Mouse (Mus musculus): ENCODE results near the gene Tbc1d8. TPM values are rescaled to one million over a fixed set of nuclear protein-coding genes. Genes with fewer than 3 reads are reported as not detected.
A peak's percentile ranks its signal among the peaks of the same experiment; 100 is the strongest.

The Tbc1d8 gene
- polyA plus RNA-seq, 1 experiment from 2014 or later, result 10.6 TPM

DNA sequence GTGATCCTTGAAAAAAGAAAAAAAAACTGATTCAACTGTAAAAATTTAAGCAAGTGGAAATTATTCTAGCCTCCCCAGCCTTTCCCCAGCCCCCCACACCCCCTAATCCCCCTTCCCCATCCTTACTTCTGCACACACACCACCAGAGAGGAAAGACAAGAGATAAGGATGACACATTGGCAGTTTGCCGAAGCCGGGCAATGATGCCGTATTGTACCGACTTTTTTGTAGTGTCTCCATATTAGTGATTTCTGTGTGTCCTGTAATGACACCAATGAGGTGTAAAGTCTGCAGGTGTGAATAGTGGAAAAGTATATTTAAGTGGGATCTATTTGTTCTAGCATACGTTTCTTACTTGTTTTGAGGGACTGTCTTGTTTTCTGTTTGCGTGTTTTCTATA, 138.4 kb downstream of the Tbc1d8 start:
- Histone ChIP-seq H3K4me2 (no peak overlapping the region), H3K4me1 (replicated peaks) (no peaks in the 10 kb centered on the region), H3K4me3 (no peak overlapping the region), H3K27me3 (peaks cover 11% of the 10 kb centered on the region; the same call in 1 of the 2 replicates), H3K9me3 (no peaks in the 10 kb centered on the region), H3K27ac (replicated peaks) (no peak overlapping the region), H3K36me3 (no peaks in the 10 kb centered on the region), H3K9ac (no peak overlapping the region)
- ATAC-seq (ENCODE audit: low read depth), result no peak
- 88% methylated on average over 6 of the region's 6 CpGs for WGBS

DNA sequence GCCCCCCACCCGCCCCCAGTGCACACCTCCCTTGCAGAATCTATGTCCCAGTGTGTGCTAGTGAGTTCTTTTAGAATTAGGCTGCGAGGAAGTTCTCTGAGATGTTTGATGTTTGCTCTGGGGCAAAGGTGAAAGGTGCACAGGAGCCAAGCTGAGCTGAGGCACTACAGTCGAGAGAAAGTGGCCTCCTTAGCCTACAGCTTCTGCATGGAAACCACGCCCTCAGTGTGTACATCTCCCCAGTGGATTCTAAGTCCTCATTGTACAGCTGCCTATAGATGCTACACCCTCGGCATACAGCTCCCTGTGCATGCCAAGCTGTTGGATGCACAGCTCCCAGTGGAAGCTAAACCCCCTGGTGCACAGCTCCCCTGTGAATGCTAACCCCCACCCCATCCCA, 139.1 kb downstream of the Tbc1d8 start:
- Histone ChIP-seq H3K27ac (replicated peaks) (no peak overlapping the region), H3K9ac (no peak overlapping the region; the same call in 1 of the 2 replicates), H3K4me3 (no peak overlapping the region), H3K4me2 (no peak overlapping the region), H3K4me1 (replicated peaks) (no peaks in the 10 kb centered on the region), H3K36me3 (no peaks in the 10 kb centered on the region), H3K27me3 (peaks cover 11% of the 10 kb centered on the region; the same call in 1 of the 2 replicates), H3K9me3 (no peaks in the 10 kb centered on the region)
- no peak for ATAC-seq (ENCODE audit: low read depth)
- WGBS, result 59% methylated on average over 5 of the region's 5 CpGs

DNA sequence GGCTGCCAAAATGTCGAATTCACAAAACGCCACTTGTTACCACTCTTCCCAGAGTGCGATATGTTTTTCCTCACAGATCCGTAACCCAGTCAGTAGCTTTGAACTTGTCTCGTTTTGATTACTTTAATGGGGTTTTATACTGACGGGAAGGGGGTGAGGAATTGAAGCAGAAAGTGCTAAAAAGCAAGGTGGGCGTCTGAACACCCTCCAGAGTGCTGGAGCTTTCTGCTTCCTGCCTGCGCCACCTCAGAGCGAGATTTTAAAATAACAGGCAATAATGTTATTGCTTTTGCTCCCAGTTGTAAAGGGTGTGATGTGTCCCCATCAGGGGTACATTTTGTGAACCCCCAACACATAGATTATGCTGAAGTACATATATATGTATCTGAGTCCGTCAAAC, 139.7 kb downstream of the Tbc1d8 start:
- 79% methylated on average over 10 of the region's 10 CpGs for WGBS
- H3K27me3 ChIP-seq, result peaks cover 11% of the 10 kb centered on the region; the same call in 1 of the 2 replicates
- no peak overlapping the region for H3K4me2 ChIP-seq

DNA sequence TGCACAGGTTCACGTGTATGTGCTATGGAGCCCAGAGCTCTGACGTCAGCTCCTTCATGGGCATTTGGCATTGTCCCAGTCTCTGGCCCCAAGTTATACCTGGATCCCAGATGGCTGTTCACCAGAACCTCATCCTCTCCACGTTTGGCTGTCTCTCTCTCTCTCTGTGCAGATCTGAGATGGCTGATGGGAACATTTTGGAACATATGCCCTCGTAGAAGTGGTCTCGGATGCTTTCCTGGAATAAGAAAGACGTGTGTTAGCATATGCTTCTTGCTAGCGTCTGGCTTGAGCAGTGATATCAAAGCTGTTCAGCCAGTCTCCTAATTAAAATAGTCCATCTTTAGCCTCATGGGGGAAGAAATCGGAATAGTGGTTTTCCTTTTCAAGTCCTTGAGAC, 141.8 kb downstream of the Tbc1d8 start:
- Histone ChIP-seq H3K4me3 (no peak overlapping the region), H3K27me3 (peaks cover 11% of the 10 kb centered on the region; the same call in 1 of the 2 replicates), H3K27ac (replicated peaks) (no peak overlapping the region), H3K4me1 (replicated peaks) (no peaks in the 10 kb centered on the region), H3K9me3 (no peaks in the 10 kb centered on the region), H3K4me2 (no peak overlapping the region), H3K36me3 (no peaks in the 10 kb centered on the region), H3K9ac (no peak overlapping the region)
- WGBS, result 81% methylated on average over 8 of the region's 8 CpGs
- ATAC-seq (ENCODE audit: low read depth), result no peak

More for the DNA sequence above, 139.7 kb downstream of the Tbc1d8 start:
- Histone ChIP-seq H3K4me1 (replicated peaks) (no peaks in the 10 kb centered on the region), H3K4me3 (no peak overlapping the region), H3K36me3 (no peaks in the 10 kb centered on the region), H3K9ac (no peak overlapping the region), H3K9me3 (no peaks in the 10 kb centered on the region), H3K27ac (replicated peaks) (no peak overlapping the region)
- no peak for ATAC-seq (ENCODE audit: low read depth)

DNA sequence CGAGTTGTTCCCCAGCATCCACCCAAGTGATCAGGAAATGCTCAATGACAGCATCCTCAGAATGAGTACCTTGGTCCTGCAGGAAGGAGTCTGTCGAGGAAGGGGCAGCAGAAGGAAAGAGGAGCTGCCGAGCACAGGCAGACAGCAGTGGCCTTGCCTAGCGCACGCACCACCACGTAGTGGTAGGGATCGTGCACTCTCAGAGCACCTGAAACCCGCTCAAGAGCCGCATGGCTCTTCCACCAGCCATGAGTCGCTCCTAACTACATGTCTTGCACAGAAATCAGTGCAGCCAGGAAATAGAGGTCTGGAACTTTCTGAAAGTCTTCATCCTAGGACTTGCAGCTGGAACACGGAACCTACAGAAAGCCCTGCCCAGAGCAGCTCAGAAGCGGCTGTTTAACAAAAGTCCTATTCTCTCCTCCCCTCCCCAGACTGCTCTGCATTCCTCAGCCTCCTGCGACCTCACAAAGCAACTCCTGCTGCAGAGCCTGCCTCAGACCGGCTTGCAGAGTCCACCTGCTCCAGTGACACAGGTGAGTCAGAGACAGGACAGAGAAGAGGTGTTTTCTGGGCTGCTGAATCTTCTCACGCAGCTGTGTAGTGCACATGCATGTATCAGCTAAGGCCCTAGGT, 142.9 kb downstream of the Tbc1d8 start:
- no peaks in the 10 kb centered on the region for H3K36me3 ChIP-seq
- no peak for ATAC-seq (ENCODE audit: low read depth)
- WGBS, result 33% methylated on average over 15 of the region's 15 CpGs

DNA sequence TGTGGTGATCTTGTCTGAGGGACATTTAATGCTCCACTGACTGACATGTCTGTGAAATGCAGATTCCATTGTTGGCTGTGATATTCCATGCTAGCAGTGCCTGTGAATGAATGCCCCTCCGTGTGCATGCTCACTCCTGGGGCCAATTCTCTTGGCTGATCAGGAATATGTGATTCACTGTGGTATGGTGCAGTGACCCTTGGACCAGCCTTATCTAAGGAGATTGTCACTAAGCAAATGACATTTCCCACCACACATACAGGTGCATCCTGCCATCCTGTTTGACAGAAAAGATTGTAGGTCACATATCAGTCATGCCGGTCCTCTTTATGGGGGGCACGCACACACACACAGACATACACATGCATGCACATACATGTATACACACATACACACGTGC, 146.1 kb downstream of the Tbc1d8 start:
- Histone ChIP-seq H3K27me3 (peaks cover 4% of the 10 kb centered on the region; the same call in 1 of the 2 replicates), H3K9ac (no peak overlapping the region), H3K9me3 (no peaks in the 10 kb centered on the region), H3K27ac (replicated peaks) (no peak overlapping the region), H3K36me3 (no peaks in the 10 kb centered on the region), H3K4me1 (replicated peaks) (peaks cover 4% of the 10 kb centered on the region), H3K4me3 (no peak overlapping the region), H3K4me2 (no peak overlapping the region)
- WGBS, result 85% methylated on average over 4 of the region's 4 CpGs
- ATAC-seq (ENCODE audit: low read depth), result no peak

More for the DNA sequence above, 142.9 kb downstream of the Tbc1d8 start:
- H3K27ac ChIP-seq (replicated peaks), result no peak overlapping the region
- H3K4me2 ChIP-seq, result no peak overlapping the region
- no peak overlapping the region for H3K9ac ChIP-seq
- H3K4me1 ChIP-seq (replicated peaks), result no peaks in the 10 kb centered on the region
- H3K27me3 ChIP-seq, result peaks cover 11% of the 10 kb centered on the region; the same call in 1 of the 2 replicates
- no peaks in the 10 kb centered on the region for H3K9me3 ChIP-seq
- no peak overlapping the region for H3K4me3 ChIP-seq

DNA sequence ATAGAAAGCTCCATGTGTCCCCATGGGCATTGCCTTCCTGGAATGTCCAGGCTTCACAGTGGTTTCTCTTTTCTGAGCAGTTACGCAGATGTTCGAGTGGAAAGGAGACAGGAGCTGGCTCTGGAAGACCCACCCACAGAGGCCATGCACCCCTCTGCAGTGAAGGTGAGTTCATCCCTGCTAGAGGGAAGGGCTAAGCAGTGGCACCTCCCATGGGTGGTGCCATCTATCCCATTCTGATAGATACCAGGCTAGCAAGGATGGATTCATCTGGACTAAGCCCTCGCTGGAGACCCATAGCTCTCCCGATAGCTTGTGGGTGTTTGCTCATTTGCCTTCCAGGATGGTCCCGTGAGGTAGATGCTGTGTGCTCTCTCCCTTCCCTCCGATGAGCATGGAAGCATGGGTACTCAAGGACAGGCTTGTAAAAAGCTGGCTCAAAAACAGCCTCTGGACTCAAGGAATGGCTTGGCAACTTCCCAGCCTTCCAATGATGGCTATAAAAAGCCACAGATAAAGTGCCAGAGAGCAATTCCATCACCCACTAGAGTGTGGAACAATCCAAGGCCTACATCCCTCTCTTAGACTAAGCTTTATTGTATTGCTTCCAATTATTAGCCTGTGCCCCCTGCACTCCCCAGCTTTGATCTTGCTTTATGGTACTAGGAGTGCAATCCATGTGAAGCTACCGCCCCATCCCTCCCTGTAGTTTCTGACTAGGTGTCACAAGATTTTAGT, 147.5 kb downstream of the Tbc1d8 start:
- peaks cover 2% of the 10 kb centered on the region; the same call in 1 of the 2 replicates for H3K27me3 ChIP-seq
- H3K4me2 ChIP-seq, result no peak overlapping the region
- H3K9ac ChIP-seq, result no peak overlapping the region
- no peak overlapping the region for H3K27ac ChIP-seq (replicated peaks)
- H3K36me3 ChIP-seq, result no peaks in the 10 kb centered on the region
- ATAC-seq (ENCODE audit: low read depth), result no peak
- 50% methylated on average over 7 of the region's 7 CpGs for WGBS
- H3K4me1 ChIP-seq (replicated peaks), result peaks cover 7% of the 10 kb centered on the region
- no peak overlapping the region for H3K4me3 ChIP-seq
- H3K9me3 ChIP-seq, result no peaks in the 10 kb centered on the region

DNA sequence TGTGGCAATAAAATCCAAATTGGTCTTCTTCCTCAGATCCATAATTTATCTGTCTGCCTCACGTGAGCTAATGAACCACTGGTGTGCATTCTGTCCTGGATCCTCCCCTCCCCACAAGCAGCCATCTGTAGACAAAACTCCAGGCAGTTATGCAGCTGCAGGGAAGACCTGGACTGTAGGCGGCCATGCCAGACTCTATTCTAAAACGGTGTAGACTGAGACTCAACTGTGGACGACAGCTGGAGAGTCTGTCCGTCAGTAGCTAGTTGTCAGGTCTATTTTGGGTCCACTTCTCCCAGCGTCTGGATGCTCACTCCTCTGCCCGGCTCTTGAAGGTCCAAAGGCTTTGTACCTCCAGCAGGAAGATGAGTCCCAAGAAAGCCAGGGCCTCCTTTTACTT, 151.0 kb downstream of the Tbc1d8 start:
- H3K9ac ChIP-seq, result no peak overlapping the region
- H3K36me3 ChIP-seq, result no peaks in the 10 kb centered on the region
- no peak overlapping the region for H3K4me2 ChIP-seq
- H3K4me3 ChIP-seq, result no peak overlapping the region
- peaks cover 7% of the 10 kb centered on the region for H3K4me1 ChIP-seq (replicated peaks)
- H3K9me3 ChIP-seq, result no peaks in the 10 kb centered on the region
- ATAC-seq (ENCODE audit: low read depth), result no peak
- 67% methylated on average over 7 of the region's 7 CpGs for WGBS
- H3K27me3 ChIP-seq, result no peaks in the 10 kb centered on the region
- H3K27ac ChIP-seq (replicated peaks), result no peak overlapping the region

DNA sequence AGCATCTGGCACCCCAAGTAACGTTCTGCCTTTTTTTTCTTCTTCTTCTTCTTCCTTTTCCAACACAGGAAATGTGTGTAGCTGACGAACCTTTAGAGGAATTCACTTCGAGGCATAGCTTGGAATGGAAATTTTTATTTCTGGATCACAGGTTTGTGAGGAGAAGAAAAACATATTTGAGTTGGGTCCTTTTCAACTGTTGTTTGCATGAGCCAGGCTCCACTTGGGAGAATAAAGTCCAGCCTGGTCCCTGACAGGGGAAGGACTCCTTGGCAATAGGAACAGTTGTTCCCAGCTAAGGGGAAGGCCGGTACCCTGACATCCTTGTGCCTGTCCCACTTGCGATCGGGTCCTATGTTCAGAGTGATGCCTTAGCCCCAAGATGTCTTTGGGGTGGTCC, 153.3 kb downstream of the Tbc1d8 start:
- 87% methylated on average over 6 of the region's 6 CpGs for WGBS

DNA sequence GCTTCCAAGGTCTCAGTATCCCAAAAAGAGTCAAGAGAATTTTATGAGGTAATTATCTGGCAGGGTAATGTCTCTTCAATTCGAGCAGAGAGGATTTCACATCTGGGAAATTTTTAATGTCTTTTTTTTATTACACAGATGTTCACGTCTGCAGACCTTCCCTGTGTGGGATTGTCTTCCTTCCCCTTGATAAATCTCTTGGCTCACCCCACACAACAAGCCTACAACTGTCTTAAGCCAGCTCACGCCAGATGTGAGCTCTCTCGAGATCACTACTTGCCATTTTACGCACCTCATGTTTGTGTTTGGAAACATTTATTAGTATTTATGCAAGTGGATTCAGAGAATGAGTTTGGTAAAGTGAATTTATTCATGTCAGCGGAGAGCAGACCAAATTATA, 156.6 kb downstream of the Tbc1d8 start:
- Histone ChIP-seq H3K9me3 (no peaks in the 10 kb centered on the region), H3K9ac (no peak overlapping the region), H3K27ac (replicated peaks) (no peak overlapping the region), H3K27me3 (no peaks in the 10 kb centered on the region), H3K4me1 (replicated peaks) (peaks cover 4% of the 10 kb centered on the region; the same call in 1 of the 2 replicates), H3K36me3 (no peaks in the 10 kb centered on the region), H3K4me2 (no peak overlapping the region), H3K4me3 (no peak overlapping the region)
- WGBS, result 54% methylated on average over 6 of the region's 6 CpGs
- ATAC-seq (ENCODE audit: low read depth), result 0 out of 2 replicates have a peak, but pooled peaks have one; percentile 29

More for the DNA sequence above, 153.3 kb downstream of the Tbc1d8 start:
- ATAC-seq (ENCODE audit: low read depth), result no peak
- H3K27me3 ChIP-seq, result no peaks in the 10 kb centered on the region
- no peaks in the 10 kb centered on the region for H3K9me3 ChIP-seq
- no peak overlapping the region for H3K27ac ChIP-seq (replicated peaks)
- peaks cover 11% of the 10 kb centered on the region for H3K4me1 ChIP-seq (replicated peaks)
- no peak overlapping the region for H3K9ac ChIP-seq
- no peaks in the 10 kb centered on the region for H3K36me3 ChIP-seq
- H3K4me3 ChIP-seq, result no peak overlapping the region
- no peak overlapping the region for H3K4me2 ChIP-seq
